Mouse (Mus musculus) hindbrain, postnatal 0 days (tissue): Measurements from ENCODE around the gene Magohb. TPM values are rescaled to one million over a fixed set of nuclear protein-coding genes. Genes with fewer than 3 reads are reported as not detected.

Experiments used
- ATAC-seq: fragments of 200-750 bp; cut with Nextera tagmentation; 2 replicates; pipeline ENCODE4 v1.8.0; 2017; ENCODE audit warnings: mild to moderate bottlenecking, moderate TSS enrichment, moderate library complexity
- DNase-seq: peaks from one replicate; pipeline ENCODE4 v3.0.0-alpha.2; 2015; ENCODE audit warnings: low spot score
- H3K27ac ChIP-seq: fragments of 300-500 bp; sonication (generic); 2 replicates; pipeline ENCODE4 v1.5.1; 2014; ENCODE audit warnings: mild to moderate bottlenecking
- H3K27me3 ChIP-seq: fragments of 300-500 bp; sonication (generic); 2 replicates; pipeline ENCODE4 v1.6.1; 2014; ENCODE audit warnings: low read length, mixed read lengths; ENCODE audit not compliant: insufficient read depth
- H3K36me3 ChIP-seq: fragments of 300-500 bp; sonication (generic); 2 replicates; pipeline ENCODE4 v1.6.1; 2014; ENCODE audit warnings: low read length, mixed read lengths; ENCODE audit not compliant: insufficient read depth
- H3K4me1 ChIP-seq: fragments of 300-500 bp; sonication (generic); 2 replicates; pipeline ENCODE4 v1.6.1; 2014; ENCODE audit warnings: antibody characterized with exemption, low read length, mixed read lengths; ENCODE audit not compliant: insufficient read depth
- H3K4me2 ChIP-seq: fragments of 300-500 bp; sonication (generic); 2 replicates; pipeline ENCODE4 v1.6.1; 2014; ENCODE audit warnings: low read depth, mild to moderate bottlenecking, low read length, moderate library complexity, mixed read lengths
- H3K4me3 ChIP-seq: fragments of 300-500 bp; sonication (generic); 2 replicates; pipeline ENCODE4 v1.5.1; 2014; ENCODE audit warnings: low read length
- H3K9ac ChIP-seq: fragments of 300-500 bp; sonication (generic); replicated peaks from 2 replicates; pipeline ENCODE4 v1.6.1; 2014; ENCODE audit warnings: mild to moderate bottlenecking, low read length, moderate library complexity, mixed read lengths
- H3K9me3 ChIP-seq: fragments of 300-500 bp; sonication (generic); 2 replicates; pipeline ENCODE4 v1.6.1; 2016; ENCODE audit warnings: low read length, mixed read lengths
- CTCF ChIP-seq: IDR thresholded peaks from 2 replicates; pipeline ENCODE4 v1.5.1; 2016; ENCODE audit warnings: antibody characterized with exemption, control low read depth, low read depth
- WGBS: fragments of 180-500 bp; shearing (Covaris S2); extraction: QIAGEN DNeasy Blood & Tissue Kit; methylation state at CpG from one replicate; pipeline ENCODE4 v1.1.7; 2014; 5-methylcytosine and 5-hydroxymethylcytosine counted together
- polyA plus RNA-seq: library from polyadenylated mRNA; unstranded; fragments of >200 nt; fragmentation: Nextera tagmentation; extraction: Ambion mirVana; gene quantifications from 2 replicates; pipeline ENCODE4 v1.2.1, GENCODE M21; 2015
- total RNA-seq: library from RNA; depleted of rRNA; stranded (reverse); fragments of >200 nt; gene quantifications from 2 replicates; pipeline ENCODE4 v1.2.3, GENCODE M21; 2014

Magohb gene
- total and polyA plus RNA-seq, 2 experiments from 2014 or later, result 9.9 to 30.2 TPM

- H3K4me1 ChIP-seq, result no peaks in the 10 kb centered on the region
- no peak overlapping the region for H3K27ac ChIP-seq
- WGBS, result 87% methylated on average over 7 of the region's 7 CpGs
- no peaks in the 10 kb centered on the region for H3K9me3 ChIP-seq
- ATAC-seq, result no peak
- no peak for TF ChIP-seq CTCF
- H3K9ac ChIP-seq, result no peak overlapping the region
- no peak for DNase-seq
- no peaks in the 10 kb centered on the region for H3K36me3 ChIP-seq
- no peaks in the 10 kb centered on the region for H3K27me3 ChIP-seq
- no peak overlapping the region for H3K4me3 ChIP-seq
- no peak overlapping the region for H3K4me2 ChIP-seq
These were observed 23.4 kb upstream of the Magohb start for GRCm38 (mm10) chr6:131316155-131317101.

DNA sequence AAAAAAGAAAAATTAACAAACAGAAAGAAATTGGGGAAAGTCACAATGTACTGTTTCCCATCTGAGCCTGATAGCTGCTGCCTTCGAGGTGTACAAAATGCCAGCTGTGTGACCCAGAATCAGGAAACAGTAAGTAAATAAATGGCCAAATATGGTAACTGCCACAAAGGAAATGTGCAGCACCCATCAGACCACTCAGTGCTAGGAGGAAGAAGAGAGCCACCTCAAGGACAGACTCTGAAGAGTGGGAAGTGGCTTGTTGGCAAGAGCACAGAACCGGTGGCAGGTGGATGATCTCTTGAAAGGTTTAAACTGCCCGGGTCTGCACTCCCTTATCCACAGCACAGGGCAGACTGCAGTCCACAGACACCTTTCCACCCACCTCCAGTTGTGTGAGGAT, 15.0 kb upstream of the Magohb start:
- Histone ChIP-seq H3K9ac (no peak overlapping the region), H3K4me2 (no peak overlapping the region), H3K27me3 (no peaks in the 10 kb centered on the region), H3K4me1 (no peaks in the 10 kb centered on the region), H3K27ac (no peak overlapping the region), H3K9me3 (no peaks in the 10 kb centered on the region), H3K36me3 (no peaks in the 10 kb centered on the region), H3K4me3 (no peak overlapping the region)
- DNase-seq (no peak), ATAC-seq (no peak)
- TF ChIP-seq CTCF, result no peak
- WGBS, result 72% methylated on average over 3 of the region's 3 CpGs

- no peak overlapping the region for H3K4me3 ChIP-seq
- no peaks in the 10 kb centered on the region for H3K36me3 ChIP-seq
- no peaks in the 10 kb centered on the region for H3K4me1 ChIP-seq
- WGBS, result 70% methylated on average over 3 of the region's 3 CpGs
- no peak for DNase-seq
- H3K9me3 ChIP-seq, result no peaks in the 10 kb centered on the region
- ATAC-seq, result no peak
- no peak overlapping the region for H3K27ac ChIP-seq
- TF ChIP-seq CTCF, result no peak
- no peak overlapping the region for H3K4me2 ChIP-seq
- no peak overlapping the region for H3K9ac ChIP-seq
- no peaks in the 10 kb centered on the region for H3K27me3 ChIP-seq
These were observed 11.7 kb upstream of the Magohb start for GRCm38 (mm10) chr6:131304776-131305175.

GRCm38 (mm10) chr6:131298531-131298930, 5.5 kb upstream of the Magohb start:
- ATAC-seq (no peak), DNase-seq (no peak)
- Histone ChIP-seq H3K27me3 (no peaks in the 10 kb centered on the region), H3K9me3 (no peaks in the 10 kb centered on the region), H3K36me3 (no peaks in the 10 kb centered on the region), H3K4me1 (no peaks in the 10 kb centered on the region), H3K4me2 (no peak overlapping the region), H3K4me3 (no peak overlapping the region), H3K9ac (no peak overlapping the region), H3K27ac (no peak overlapping the region)
- no peak for TF ChIP-seq CTCF

DNA sequence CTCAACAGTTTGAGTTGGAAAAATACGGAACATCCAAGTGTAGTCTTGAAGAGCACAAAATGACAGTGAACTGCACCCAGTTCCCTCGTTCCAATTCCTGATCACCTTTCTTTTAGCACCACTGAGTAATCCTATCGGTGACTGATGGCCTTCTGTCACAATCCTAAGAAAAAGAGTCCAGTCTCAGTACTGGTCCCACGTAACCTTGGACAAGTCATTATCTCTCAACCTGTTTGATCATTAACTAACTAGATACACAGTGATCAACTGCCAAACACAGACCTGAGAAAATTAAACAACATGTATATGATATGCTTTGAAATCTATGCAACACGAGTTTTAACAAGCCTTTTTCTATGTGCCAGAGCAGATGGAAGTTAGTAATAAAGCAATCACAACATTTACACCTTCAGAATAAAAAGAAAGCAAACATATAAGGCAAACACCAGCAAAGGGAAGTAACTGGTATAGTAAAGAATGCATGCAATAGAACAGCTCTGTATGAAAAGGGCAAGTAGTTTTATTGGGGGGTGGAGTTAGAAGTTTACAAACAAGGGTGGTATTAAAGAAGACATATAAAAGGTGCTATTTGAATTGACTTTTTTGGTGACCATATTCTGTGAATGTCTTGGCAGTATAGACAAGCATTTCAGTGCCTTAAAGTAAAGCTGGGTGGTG, 1.5 kb upstream of the Magohb start:
- 0 out of 2 replicates have a peak, but pooled peaks cover 4% of the 10 kb centered on the region for H3K4me1 ChIP-seq
- H3K4me3 ChIP-seq, result no peak overlapping the region
- ATAC-seq (no peak), DNase-seq (no peak)
- H3K9me3 ChIP-seq, result no peaks in the 10 kb centered on the region
- H3K9ac ChIP-seq, result no peak overlapping the region
- no peak overlapping the region for H3K27ac ChIP-seq
- H3K27me3 ChIP-seq, result no peaks in the 10 kb centered on the region
- H3K4me2 ChIP-seq, result no peak overlapping the region
- WGBS, result 87% methylated on average over 5 of the region's 5 CpGs
- TF ChIP-seq CTCF, result no peak
- H3K36me3 ChIP-seq, result no peaks in the 10 kb centered on the region

GRCm38 (mm10) chr6:131293916-131294315, 872 bp upstream of the Magohb start:
- Histone ChIP-seq H3K4me1 (0 out of 2 replicates have a peak, but pooled peaks cover 4% of the 10 kb centered on the region), H3K4me3 (peak overlapping the region; percentile 76), H3K4me2 (peak overlapping the region; percentile 54), H3K27me3 (no peaks in the 10 kb centered on the region), H3K27ac (no peak overlapping the region), H3K36me3 (no peaks in the 10 kb centered on the region), H3K9ac (no peak overlapping the region), H3K9me3 (no peaks in the 10 kb centered on the region)
- 86% methylated on average over 5 of the region's 5 CpGs for WGBS
- ATAC-seq (no peak), DNase-seq (no peak)
- TF ChIP-seq CTCF, result no peak
